Mouse (Mus musculus): ENCODE results near the gene Adamts1. TPM values are rescaled to one million over a fixed set of nuclear protein-coding genes. Genes with fewer than 3 reads are reported as not detected.

Adamts1 gene
- polyA plus RNA-seq (2017; shearing (Covaris generic)) = 1 to 10 TPM in 1 of 2 experiments, under 1 TPM in 1; 0.90 to 1.0 TPM

GRCm38 (mm10) chr16:85802954-85803353 lies at the start of gene Adamts1:
TSS of gene Adamts1 (minus strand) at chr16:85803113.

Other genes starting within 250 kb of the Adamts1 start
- under 1 TPM; 0.20 to 0.48 TPM for gene Cyyr1, start 249.7 kb downstream of the Adamts1 start, polyA plus RNA-seq (2017; shearing (Covaris generic))
- gene Adamts5, start 98.7 kb upstream of the Adamts1 start, polyA plus RNA-seq (2017; shearing (Covaris generic)) = under 1 TPM; 0.05 to 0.56 TPM